Mouse (Mus musculus) heart, adult 2 months (tissue): ENCODE data around the gene Map7.

Experiments
- CTCF ChIP-seq: fragments of 200-600 bp; IDR thresholded peaks from 2 replicates; pipeline ENCODE4 v1.8.1; 2022; ENCODE audit warnings: antibody characterized with exemption, mild to moderate bottlenecking, moderate library complexity
- EP300 ChIP-seq: fragments of 200-500 bp; IDR thresholded peaks from 2 replicates; pipeline ENCODE4 v1.6.1; 2011; ENCODE audit warnings: low read depth, low read length, control low read depth; ENCODE audit not compliant: insufficient read depth
- POLR2A ChIP-seq: fragments of 200-500 bp; IDR thresholded peaks from 2 replicates; pipeline ENCODE4 v1.6.1; 2011; ENCODE audit warnings: mild to moderate bottlenecking, low read depth, low read length, control low read depth; ENCODE audit not compliant: insufficient read depth

DNA sequence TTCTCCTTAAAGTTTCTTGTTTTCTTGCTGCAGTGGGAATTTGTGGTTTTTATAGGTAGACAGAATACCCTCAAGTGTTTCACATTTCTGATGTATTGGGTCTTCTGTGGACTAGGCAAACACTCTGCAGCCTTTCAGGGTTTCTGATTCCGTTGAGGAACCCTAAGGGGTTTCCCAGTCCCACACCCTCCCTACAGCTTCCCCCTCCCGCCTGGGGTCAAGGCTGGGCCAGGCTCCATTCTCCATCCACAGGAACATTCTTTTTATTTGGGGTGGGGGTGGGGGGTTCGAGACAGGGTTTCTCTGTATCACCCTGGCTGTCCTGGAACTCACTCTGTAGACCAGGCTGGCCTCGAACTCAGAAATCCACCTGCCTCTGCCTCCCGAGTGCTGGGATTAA lies 150.8 kb downstream of the Map7 start:
- TF ChIP-seq CTCF (no peak), EP300 (no peak), POLR2A (no peak)
